Mouse (Mus musculus) limb, embryonic 12.5 days (tissue): ENCODE data around the gene Tnik. TPM values are rescaled to one million over a fixed set of nuclear protein-coding genes. Genes with fewer than 3 reads are reported as not detected.

ENCODE experiments used
- ATAC-seq: fragments of 200-750 bp; cut with Nextera tagmentation; 2 replicates; pipeline ENCODE4 v1.8.0; 2017; ENCODE audit warnings: low read depth, moderate TSS enrichment; ENCODE audit not compliant: insufficient number of reproducible peaks, insufficient read depth, low FRiP score, low TSS enrichment
- H3K27ac ChIP-seq: fragments of 300-500 bp; sonication (generic); 2 replicates; pipeline ENCODE4 v1.5.1; 2016; ENCODE audit warnings: mild to moderate bottlenecking, moderate library complexity
- H3K27me3 ChIP-seq: fragments of 300-500 bp; sonication (generic); 2 replicates; pipeline ENCODE4 v1.6.1; 2016; ENCODE audit warnings: mild to moderate bottlenecking, moderate library complexity
- H3K36me3 ChIP-seq: fragments of 300-500 bp; sonication (generic); 2 replicates; pipeline ENCODE4 v1.6.1; 2016; ENCODE audit warnings: mild to moderate bottlenecking, moderate library complexity
- H3K4me1 ChIP-seq: fragments of 300-500 bp; sonication (generic); replicated peaks from 2 replicates; pipeline ENCODE4 v1.6.1; 2016
- H3K4me2 ChIP-seq: fragments of 300-500 bp; sonication (generic); 2 replicates; pipeline ENCODE4 v1.6.1; 2016; ENCODE audit warnings: mild to moderate bottlenecking, moderate library complexity
- H3K4me3 ChIP-seq: fragments of 300-500 bp; sonication (generic); replicated peaks from 2 replicates; pipeline ENCODE4 v1.5.1; 2016; ENCODE audit warnings: mild to moderate bottlenecking
- H3K9ac ChIP-seq: fragments of 300-500 bp; sonication (generic); replicated peaks from 2 replicates; pipeline ENCODE4 v1.6.1; 2016; ENCODE audit warnings: mild to moderate bottlenecking, moderate library complexity
- H3K9me3 ChIP-seq: fragments of 300-500 bp; sonication (generic); 2 replicates; pipeline ENCODE4 v1.6.1; 2016; ENCODE audit warnings: mild to moderate bottlenecking, moderate library complexity
- WGBS: fragments of 180-500 bp; shearing (Covaris S2); methylation state at CpG from one replicate; pipeline ENCODE4 v1.1.7; 2016; 5-methylcytosine and 5-hydroxymethylcytosine counted together
- polyA plus RNA-seq: library from polyadenylated mRNA; unstranded; fragments of >200 nt; fragmentation: Nextera tagmentation; extraction: Ambion mirVana; gene quantifications from 2 replicates; pipeline ENCODE4 v1.2.1, GENCODE M21; 2016

Tnik gene
- polyA plus RNA-seq, 1 experiment from 2014 or later: 9.7 TPM

DNA sequence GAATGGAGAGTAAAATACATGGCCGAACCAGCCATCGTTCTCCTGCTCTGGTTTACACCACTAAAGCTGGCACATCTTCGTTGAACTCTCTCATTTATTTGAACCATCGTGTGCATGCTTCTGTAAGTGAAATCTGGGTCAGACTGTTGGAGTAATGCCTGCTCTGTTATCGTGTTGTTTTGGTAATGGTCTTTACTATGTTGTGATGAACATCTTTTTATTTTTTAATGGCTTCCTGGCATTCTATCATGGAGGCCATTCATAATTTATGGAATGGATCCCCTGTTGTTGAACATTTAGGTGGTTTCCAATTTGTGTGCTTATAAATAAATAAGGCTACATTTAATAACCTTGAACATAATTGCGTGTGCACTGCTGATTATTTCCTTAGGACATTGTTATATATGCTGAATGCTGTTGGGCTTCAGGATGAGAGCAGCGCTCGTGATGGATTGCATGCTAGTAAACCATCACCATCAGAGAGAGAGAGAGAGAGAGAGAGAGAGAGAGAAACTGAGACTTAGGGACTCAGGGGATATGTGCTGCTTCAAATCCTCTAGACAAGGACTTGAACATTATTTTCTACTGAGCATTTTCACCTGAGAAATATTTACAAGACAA is 62.7 kb downstream of the Tnik start:
- Histone ChIP-seq H3K4me3 (no peak overlapping the region), H3K36me3 (no peaks in the 10 kb centered on the region), H3K27ac (no peak overlapping the region), H3K27me3 (no peaks in the 10 kb centered on the region), H3K9ac (no peak overlapping the region), H3K4me2 (no peak overlapping the region), H3K9me3 (no peaks in the 10 kb centered on the region), H3K4me1 (0 out of 2 replicates have a peak, but pooled peaks cover 5% of the 10 kb centered on the region)
- ATAC-seq: no peak
- WGBS: 88% methylated on average over 8 of the region's 8 CpGs

DNA sequence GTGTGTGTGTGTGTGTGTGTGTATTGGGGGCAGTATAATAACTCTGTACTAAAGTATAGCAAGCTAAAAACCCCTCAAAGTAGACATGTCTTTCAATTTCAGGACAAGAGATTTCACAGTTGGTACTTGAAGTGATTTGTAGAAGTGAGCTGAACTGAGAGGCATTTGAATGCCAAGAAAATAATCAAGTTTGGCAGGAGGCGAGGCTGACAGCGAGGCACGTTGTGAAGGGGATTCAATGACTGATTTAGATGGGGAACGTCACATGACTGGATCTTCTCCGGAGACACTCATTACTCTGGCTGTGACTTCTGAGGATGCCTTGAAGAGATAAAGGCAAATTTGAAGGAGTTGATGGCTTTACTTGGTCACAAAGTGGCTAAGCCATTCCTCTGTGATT is 69.3 kb downstream of the Tnik start:
- ATAC-seq: no peak
- 78% methylated on average over 5 of the region's 5 CpGs for WGBS

DNA sequence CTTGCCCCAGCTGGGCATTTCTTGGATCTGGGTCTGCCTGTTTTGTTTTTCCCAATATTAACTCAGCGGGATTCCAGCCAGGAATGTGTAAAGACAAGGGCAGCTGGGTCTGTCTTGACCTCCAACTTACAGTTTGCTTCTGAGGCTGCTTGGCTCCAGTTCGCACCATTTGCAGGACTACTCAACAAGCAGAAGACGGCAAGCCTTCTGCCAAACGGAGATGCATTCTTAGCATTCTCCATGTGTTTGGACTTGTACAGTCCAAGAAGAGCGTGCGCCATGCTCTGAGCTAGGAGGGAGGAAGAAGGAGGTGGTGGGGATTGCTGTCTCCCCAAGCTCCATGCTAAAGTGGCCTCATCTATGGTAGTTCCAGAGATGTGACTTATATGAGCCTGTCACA is 70.9 kb downstream of the Tnik start:
- ATAC-seq: no peak

More for the DNA sequence above, 69.3 kb downstream of the Tnik start:
- H3K9me3 ChIP-seq: no peaks in the 10 kb centered on the region
- H3K27ac ChIP-seq: no peak overlapping the region
- no peak overlapping the region for H3K4me3 ChIP-seq
- H3K9ac ChIP-seq: no peak overlapping the region
- no peak overlapping the region for H3K4me2 ChIP-seq
- no peaks in the 10 kb centered on the region for H3K36me3 ChIP-seq
- H3K4me1 ChIP-seq: no peaks in the 10 kb centered on the region
- H3K27me3 ChIP-seq: no peaks in the 10 kb centered on the region

DNA sequence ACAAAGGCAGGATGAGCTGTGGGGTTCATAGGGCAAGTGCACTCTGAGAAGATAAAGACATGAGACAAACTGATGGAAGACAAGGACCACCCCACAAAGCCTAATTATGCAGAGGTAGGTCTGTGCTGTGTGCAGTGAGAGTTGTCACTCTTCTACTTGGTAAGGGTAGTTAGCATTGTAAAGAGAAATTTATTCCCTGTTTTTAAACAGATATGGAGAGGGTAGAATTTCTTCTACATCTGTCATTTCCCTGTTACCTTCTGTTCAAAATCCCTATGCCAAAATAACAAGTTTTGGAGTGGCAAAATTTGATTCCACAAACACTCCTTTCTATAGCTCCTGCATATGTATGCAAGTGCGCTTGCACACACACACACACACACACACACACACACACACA is 71.5 kb downstream of the Tnik start:
- Histone ChIP-seq H3K27ac (no peak overlapping the region), H3K36me3 (no peaks in the 10 kb centered on the region), H3K4me1 (no peaks in the 10 kb centered on the region), H3K27me3 (no peaks in the 10 kb centered on the region), H3K9ac (no peak overlapping the region), H3K4me2 (no peak overlapping the region), H3K4me3 (no peak overlapping the region), H3K9me3 (no peaks in the 10 kb centered on the region)
- 94% methylated on average over 1 of the region's 1 CpGs for WGBS
- no peak for ATAC-seq

More for the DNA sequence above, 70.9 kb downstream of the Tnik start:
- H3K4me2 ChIP-seq: no peak overlapping the region
- no peaks in the 10 kb centered on the region for H3K9me3 ChIP-seq
- no peak overlapping the region for H3K4me3 ChIP-seq
- H3K36me3 ChIP-seq: no peaks in the 10 kb centered on the region
- H3K27ac ChIP-seq: no peak overlapping the region
- H3K9ac ChIP-seq: no peak overlapping the region
- no peaks in the 10 kb centered on the region for H3K4me1 ChIP-seq
- no peaks in the 10 kb centered on the region for H3K27me3 ChIP-seq
- WGBS: 79% methylated on average over 6 of the region's 6 CpGs

DNA sequence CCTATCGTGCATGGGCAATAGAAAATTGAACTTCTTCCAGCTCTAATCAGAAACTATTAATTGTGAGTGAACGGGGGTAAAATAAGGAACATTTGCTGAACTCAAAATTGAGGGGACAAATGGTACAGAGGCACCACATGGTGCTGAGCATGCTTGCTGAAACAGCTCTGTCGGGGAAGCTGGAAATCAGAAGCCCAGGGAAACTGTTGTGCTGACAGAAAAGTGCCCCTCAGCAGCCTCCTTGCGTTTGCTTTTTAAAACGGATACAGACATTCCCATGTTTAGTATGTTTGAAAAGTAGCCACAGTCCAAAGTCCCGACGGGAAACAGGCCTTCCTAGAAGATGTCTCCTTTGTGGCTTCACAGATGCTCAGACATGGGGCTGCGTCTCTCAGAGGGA is 77.1 kb downstream of the Tnik start:
- 61% methylated on average over 8 of the region's 8 CpGs for WGBS
- Histone ChIP-seq H3K9me3 (no peaks in the 10 kb centered on the region), H3K27ac (no peak overlapping the region), H3K4me2 (no peak overlapping the region), H3K4me1 (no peaks in the 10 kb centered on the region), H3K36me3 (no peaks in the 10 kb centered on the region), H3K27me3 (no peaks in the 10 kb centered on the region), H3K9ac (no peak overlapping the region), H3K4me3 (no peak overlapping the region)
- no peak for ATAC-seq

DNA sequence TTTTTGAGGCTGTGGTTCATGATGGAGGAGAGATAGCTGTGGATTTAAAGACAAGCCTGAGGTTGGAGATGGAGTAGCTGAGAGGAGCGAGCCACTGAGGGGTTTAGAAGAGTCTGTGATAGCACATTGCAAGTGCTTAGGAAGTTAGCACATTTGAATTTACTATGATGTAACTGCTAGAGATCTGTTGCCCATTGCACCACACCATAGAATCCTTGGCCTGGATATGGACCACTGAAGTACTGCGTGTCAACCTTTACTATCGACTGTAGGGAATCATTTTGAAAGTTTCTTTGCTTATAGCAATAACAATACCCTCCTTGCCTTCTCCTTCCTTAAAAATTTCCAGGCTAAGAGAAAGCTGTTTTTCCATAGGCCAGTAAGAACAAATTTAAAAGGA is 80.2 kb downstream of the Tnik start:
- no peaks in the 10 kb centered on the region for H3K36me3 ChIP-seq
- 97% methylated on average over 3 of the region's 3 CpGs for WGBS
- H3K4me2 ChIP-seq: no peak overlapping the region
- H3K4me1 ChIP-seq: no peaks in the 10 kb centered on the region
- H3K27ac ChIP-seq: no peak overlapping the region
- H3K27me3 ChIP-seq: no peaks in the 10 kb centered on the region
- ATAC-seq: no peak
- no peaks in the 10 kb centered on the region for H3K9me3 ChIP-seq
- H3K4me3 ChIP-seq: no peak overlapping the region
- H3K9ac ChIP-seq: no peak overlapping the region

DNA sequence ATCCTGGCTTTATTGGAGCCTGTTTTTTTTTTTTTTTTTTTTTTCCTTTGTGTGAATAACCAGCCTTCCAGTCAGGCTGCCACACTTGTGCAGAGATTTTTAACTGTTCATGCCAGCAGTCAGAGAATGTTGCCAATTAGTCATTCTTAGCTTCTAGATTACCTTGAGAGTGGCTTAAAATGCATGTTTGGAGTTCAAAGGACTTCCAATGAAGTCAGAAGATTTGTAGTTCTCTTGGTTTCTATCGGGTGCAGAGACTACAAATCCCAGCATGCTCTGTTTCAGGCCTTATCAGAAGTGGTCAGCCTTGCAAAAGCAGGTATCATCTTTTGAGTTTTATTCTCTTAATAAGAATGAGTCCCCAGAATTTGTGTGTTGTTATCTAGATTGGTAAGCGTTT is 80.6 kb downstream of the Tnik start:
- Histone ChIP-seq H3K4me3 (no peak overlapping the region), H3K27me3 (no peaks in the 10 kb centered on the region), H3K36me3 (no peaks in the 10 kb centered on the region), H3K4me1 (no peaks in the 10 kb centered on the region), H3K27ac (no peak overlapping the region), H3K4me2 (no peak overlapping the region), H3K9ac (no peak overlapping the region), H3K9me3 (no peaks in the 10 kb centered on the region)
- no peak for ATAC-seq
- WGBS: 68% methylated on average over 2 of the region's 2 CpGs

DNA sequence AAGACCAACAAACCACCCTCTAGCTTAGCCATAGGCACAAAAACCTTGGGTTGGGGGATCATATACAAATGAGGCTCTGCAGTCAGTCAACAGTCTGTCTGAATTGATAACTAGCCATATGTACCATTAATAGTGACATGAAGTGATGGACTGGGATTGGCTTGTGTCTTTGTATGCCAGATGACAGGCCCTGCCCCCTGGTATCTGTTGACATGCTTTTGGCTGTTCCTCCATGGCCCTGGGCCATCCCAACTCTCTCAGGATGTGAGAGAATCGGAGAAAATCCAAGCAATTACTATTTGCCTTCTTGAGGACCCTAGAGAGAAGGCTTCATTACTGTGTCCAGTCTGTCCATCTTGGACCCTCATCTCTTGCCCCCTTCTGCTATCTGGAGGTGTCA is 82.4 kb downstream of the Tnik start:
- Histone ChIP-seq H3K4me2 (no peak overlapping the region), H3K27me3 (no peaks in the 10 kb centered on the region), H3K9me3 (no peaks in the 10 kb centered on the region), H3K4me3 (no peak overlapping the region), H3K36me3 (no peaks in the 10 kb centered on the region), H3K4me1 (no peaks in the 10 kb centered on the region), H3K27ac (no peak overlapping the region), H3K9ac (no peak overlapping the region)
- no peak for ATAC-seq
- 94% methylated on average over 1 of the region's 1 CpGs for WGBS

DNA sequence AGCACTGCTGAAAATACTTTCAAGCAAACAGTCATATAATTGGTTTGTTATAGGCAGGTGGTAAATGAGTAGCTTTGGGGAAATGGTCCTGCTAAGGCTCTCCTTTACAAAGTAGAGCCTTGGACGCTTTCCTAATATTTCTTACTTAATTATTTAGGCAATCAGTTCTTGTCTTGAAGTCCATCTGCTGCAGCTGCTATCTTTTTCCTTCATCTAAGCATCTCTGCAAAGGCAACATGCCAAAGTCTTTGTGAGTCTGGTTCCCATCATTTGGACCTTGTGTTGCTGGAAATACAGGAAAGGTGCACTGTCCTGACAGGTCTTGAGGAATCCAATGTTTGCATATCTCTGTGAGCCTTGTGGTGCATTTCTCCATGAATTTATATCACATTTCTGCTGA is 82.9 kb downstream of the Tnik start:
- H3K9ac ChIP-seq: no peak overlapping the region
- H3K27me3 ChIP-seq: no peaks in the 10 kb centered on the region
- peaks cover 2% of the 10 kb centered on the region; the same call in 1 of the 2 replicates for H3K4me1 ChIP-seq
- H3K27ac ChIP-seq: no peak overlapping the region
- 92% methylated on average over 1 of the region's 1 CpGs for WGBS
- H3K9me3 ChIP-seq: no peaks in the 10 kb centered on the region
- H3K4me3 ChIP-seq: no peak overlapping the region
- no peak for ATAC-seq
- H3K36me3 ChIP-seq: no peaks in the 10 kb centered on the region
- no peak overlapping the region for H3K4me2 ChIP-seq

DNA sequence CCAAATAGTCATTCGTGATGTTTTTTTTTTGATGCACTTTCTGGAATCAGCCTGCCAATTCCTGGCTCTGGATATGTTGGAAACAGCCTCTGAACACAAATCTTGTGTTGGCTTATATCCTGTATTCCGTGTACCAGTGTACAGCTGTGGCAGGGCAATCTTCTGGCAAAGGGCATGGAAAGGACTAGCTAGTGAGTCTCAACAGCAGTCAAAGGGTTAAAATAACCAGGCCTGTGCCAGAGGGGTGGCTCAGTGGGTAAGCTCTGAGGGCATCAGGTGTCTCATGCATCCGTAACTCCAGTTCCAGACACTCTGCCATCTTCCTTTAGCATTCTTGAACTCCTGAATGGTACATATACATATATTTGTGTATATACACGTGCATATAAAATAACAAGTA is 83.5 kb downstream of the Tnik start:
- no peaks in the 10 kb centered on the region for H3K36me3 ChIP-seq
- H3K27ac ChIP-seq: no peak overlapping the region
- H3K4me3 ChIP-seq: no peak overlapping the region
- WGBS: 85% methylated on average over 4 of the region's 4 CpGs
- H3K4me2 ChIP-seq: no peak overlapping the region
- H3K27me3 ChIP-seq: no peaks in the 10 kb centered on the region
- ATAC-seq: no peak
- no peaks in the 10 kb centered on the region for H3K9me3 ChIP-seq
- no peak overlapping the region for H3K9ac ChIP-seq
- peaks cover 4% of the 10 kb centered on the region; the same call in 1 of the 2 replicates for H3K4me1 ChIP-seq

DNA sequence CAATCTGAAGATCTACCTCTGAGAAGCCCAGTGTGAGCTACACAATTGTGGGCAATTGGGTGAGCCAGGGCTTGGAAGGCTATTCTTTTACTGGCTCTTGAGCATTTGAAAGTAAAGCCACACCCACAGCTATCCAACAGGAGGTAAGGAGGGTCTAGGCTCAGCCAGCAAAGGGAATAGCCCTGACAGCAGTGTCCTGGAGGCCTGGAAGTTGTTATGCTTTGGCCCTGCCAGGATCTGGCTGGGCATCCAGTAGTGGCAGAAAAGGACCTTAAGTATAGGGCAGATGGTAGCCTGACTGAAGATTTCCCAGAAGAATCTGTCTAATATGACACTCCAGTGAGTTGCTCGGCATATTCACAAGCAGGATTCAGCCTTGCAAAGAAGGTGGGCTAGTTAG is 85.7 kb downstream of the Tnik start:
- Histone ChIP-seq H3K9me3 (no peaks in the 10 kb centered on the region), H3K4me1 (peaks cover 4% of the 10 kb centered on the region; the same call in 1 of the 2 replicates), H3K4me2 (no peak overlapping the region), H3K9ac (no peak overlapping the region), H3K27me3 (no peaks in the 10 kb centered on the region), H3K27ac (no peak overlapping the region), H3K4me3 (no peak overlapping the region), H3K36me3 (no peaks in the 10 kb centered on the region)
- 88% methylated on average over 1 of the region's 1 CpGs for WGBS
- no peak for ATAC-seq

DNA sequence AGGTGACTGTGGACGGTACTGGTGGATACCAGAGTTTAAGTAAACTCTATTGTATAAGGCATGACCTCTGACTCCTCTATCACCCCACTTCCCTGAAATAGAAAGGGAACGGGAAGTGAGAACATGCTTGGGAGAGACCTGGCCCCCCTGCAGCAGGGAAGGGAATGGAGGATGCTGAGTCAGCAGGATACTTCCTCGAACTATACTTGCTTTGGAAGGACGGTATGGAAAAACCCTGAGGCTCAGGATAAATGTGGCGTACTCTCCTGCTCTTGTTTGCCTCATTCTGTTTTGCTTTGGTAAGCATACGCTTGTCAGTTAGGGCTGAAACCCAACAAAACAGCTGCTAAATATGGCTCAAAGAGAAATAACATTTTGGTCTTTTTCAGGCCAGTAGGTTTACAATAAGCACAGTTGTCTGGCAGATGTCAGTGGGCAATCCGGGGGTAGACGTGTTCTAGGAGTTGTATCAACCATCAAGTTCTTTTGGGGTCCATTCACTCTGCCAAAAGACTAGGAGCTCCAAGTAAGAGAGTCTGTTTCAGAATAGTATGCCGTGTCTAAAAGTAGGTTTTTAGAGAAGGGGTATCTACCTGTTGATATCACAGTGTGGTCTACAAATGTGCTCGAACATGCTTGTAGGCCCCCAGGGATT is 87.3 kb downstream of the Tnik start:
- Histone ChIP-seq H3K4me3 (no peak overlapping the region), H3K27me3 (no peaks in the 10 kb centered on the region), H3K4me1 (peaks cover 4% of the 10 kb centered on the region; the same call in 1 of the 2 replicates), H3K36me3 (no peaks in the 10 kb centered on the region), H3K27ac (no peak overlapping the region), H3K9me3 (no peaks in the 10 kb centered on the region), H3K4me2 (no peak overlapping the region), H3K9ac (no peak overlapping the region)
- 84% methylated on average over 10 of the region's 10 CpGs for WGBS
- ATAC-seq: no peak
